Mouse (Mus musculus): ENCODE measurements around the gene Dnm3. TPM values are rescaled to one million over a fixed set of nuclear protein-coding genes. Genes with fewer than 3 reads are reported as not detected.

Dnm3 gene
- polyA plus RNA-seq, 1 experiment from 2014 or later: 8.0 TPM

DNA sequence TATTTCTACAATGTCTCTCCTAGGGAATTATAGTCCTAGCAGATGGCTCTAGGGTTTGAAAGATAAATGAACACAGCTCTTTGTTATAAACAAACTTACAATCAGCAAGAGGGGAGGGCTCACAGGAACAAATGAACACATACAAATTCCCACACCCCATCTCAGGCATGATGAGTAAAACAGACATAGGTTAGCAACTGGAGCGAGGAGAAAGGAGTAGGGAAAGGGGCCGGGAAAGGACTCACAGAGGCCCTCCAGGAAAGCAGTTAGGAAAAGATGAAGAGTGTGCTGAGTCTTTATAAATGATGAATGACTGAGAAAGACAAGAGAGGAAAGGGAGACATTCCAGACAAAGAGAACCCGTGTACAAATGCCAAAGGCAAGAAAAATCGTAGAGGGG, 175.4 kb downstream of the Dnm3 start:
- no peaks in the 10 kb centered on the region for H3K9me3 ChIP-seq
- no peaks in the 10 kb centered on the region for H3K36me3 ChIP-seq (replicated peaks)
- DNase-seq (ENCODE audit: low spot score): no peak
- 76% methylated on average over 4 of the region's 4 CpGs for WGBS
- H3K27ac ChIP-seq (replicated peaks): no peak overlapping the region; the same call in 1 of the 2 replicates
- H3K27me3 ChIP-seq (replicated peaks; ENCODE audit: low read depth, poor library complexity, severe bottlenecking): no peaks in the 10 kb centered on the region
- H3K4me3 ChIP-seq: no peak overlapping the region
- H3K4me1 ChIP-seq: peaks cover 13% of the 10 kb centered on the region

DNA sequence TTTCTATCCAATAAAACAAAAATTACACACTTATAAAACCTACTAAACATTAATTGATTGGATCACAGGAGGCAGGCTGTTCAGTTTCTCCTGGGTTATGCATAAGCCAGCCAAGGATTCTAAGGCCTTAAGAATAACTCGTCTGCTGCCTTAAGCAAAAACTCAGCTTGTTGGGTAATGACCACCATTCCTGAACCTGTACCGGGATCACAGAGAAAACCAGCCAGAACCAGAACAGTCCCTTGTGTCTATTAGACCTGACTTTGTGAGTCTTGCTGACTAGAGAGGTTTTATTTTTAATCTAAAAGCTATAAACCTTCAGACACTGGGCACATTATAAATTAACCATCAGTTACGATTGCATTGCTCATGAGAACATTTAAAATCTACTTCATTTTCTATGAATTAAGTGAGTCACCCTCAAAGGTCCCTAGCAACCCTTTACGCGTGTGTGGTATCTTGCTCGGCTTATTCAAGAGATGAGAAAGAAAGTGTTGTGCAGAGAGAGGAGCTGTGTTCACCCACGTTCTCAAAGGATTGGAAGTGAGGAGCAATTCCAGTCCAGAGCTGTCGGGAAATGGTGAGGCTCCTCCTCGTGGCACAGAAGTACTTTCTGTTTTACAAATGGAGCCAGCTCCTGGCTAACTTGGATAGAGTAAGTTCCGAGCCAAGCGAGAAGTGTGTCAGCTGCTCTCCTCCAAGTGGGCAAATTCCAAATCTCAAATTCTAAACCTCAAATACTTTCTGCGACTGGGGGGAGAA, 178.1 kb downstream of the Dnm3 start:
- no peaks in the 10 kb centered on the region for H3K27me3 ChIP-seq (replicated peaks; ENCODE audit: low read depth, poor library complexity, severe bottlenecking)
- no peak overlapping the region for H3K27ac ChIP-seq (replicated peaks)
- 87% methylated on average over 12 of the region's 12 CpGs for WGBS
- H3K9me3 ChIP-seq: no peaks in the 10 kb centered on the region
- no peaks in the 10 kb centered on the region for H3K4me1 ChIP-seq
- H3K36me3 ChIP-seq (replicated peaks): no peaks in the 10 kb centered on the region
- DNase-seq (ENCODE audit: low spot score): no peak
- H3K4me3 ChIP-seq: no peak overlapping the region

DNA sequence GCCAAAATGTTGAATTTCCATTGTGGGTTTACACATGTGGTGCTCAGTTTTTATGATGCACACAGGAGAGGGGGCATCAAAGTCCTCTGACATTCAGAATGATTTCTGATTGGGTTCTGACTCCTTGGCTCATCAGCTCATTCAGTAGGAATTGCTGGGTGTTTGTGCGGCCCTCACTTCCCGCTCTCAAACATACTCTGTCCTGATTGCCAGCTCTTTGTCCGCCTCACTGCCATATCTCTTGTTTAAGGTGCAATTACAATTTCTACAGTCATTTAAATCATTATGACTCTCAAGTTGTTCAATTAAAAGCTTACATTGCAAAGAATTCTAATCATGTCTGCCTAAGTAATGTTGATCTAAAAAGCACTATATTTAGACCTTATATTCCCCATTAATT, 179.3 kb downstream of the Dnm3 start:
- DNase-seq (ENCODE audit: low spot score): no peak
- H3K27ac ChIP-seq (replicated peaks): no peak overlapping the region
- WGBS: 92% methylated on average over 3 of the region's 3 CpGs
- no peaks in the 10 kb centered on the region for H3K4me1 ChIP-seq
- H3K27me3 ChIP-seq (replicated peaks; ENCODE audit: low read depth, poor library complexity, severe bottlenecking): no peaks in the 10 kb centered on the region
- H3K9me3 ChIP-seq: no peaks in the 10 kb centered on the region
- no peaks in the 10 kb centered on the region for H3K36me3 ChIP-seq (replicated peaks)
- no peak overlapping the region for H3K4me3 ChIP-seq

DNA sequence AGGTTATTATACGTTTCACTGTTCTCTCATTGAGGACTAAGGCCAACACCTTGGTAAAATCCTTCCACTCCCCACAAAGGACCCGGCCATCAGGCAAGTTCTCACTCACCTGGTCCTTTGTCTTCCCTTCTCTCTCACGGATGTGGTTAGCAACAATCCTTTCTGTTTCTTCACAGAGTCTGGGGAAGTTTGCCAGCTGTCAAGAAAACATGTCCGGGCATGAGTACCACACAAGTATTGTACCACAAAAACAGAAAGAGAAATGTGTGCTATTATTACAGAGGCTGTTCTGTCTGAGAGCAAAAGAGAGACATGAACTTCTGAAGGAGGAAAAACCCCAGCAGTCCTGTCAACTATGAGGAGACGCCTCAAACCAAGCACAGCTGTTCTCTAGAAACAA, 182.4 kb downstream of the Dnm3 start:
- no peak overlapping the region; the same call in 1 of the 2 replicates for H3K27ac ChIP-seq (replicated peaks)
- H3K27me3 ChIP-seq (replicated peaks; ENCODE audit: low read depth, poor library complexity, severe bottlenecking): no peaks in the 10 kb centered on the region
- H3K4me3 ChIP-seq: no peak overlapping the region
- no peaks in the 10 kb centered on the region for H3K4me1 ChIP-seq
- DNase-seq (ENCODE audit: low spot score): no peak
- no peaks in the 10 kb centered on the region for H3K9me3 ChIP-seq
- H3K36me3 ChIP-seq (replicated peaks): no peaks in the 10 kb centered on the region
- WGBS: 84% methylated on average over 5 of the region's 5 CpGs

DNA sequence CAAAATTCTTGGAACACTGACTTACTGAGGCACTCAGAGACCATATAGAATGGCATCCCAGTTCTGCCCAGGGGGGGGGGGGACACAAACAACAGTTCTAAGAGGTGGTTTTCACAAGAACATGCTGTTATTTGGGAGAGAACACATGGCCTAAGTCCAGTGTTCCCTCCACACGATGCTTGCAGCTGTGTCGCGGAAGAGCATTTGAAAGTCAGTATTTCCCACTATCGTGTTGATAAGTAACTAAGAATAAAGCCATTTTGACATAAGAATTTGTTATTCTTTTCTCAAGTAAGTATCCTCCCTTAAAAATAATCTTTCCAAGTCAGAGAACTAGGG, 183.3 kb downstream of the Dnm3 start:
- 90% methylated on average over 4 of the region's 4 CpGs for WGBS
- H3K27me3 ChIP-seq (replicated peaks; ENCODE audit: low read depth, poor library complexity, severe bottlenecking): no peaks in the 10 kb centered on the region
- no peak overlapping the region for H3K27ac ChIP-seq (replicated peaks)
- DNase-seq (ENCODE audit: low spot score): no peak
- H3K4me3 ChIP-seq: no peak overlapping the region
- H3K4me1 ChIP-seq: no peaks in the 10 kb centered on the region
- no peaks in the 10 kb centered on the region for H3K9me3 ChIP-seq
- no peaks in the 10 kb centered on the region for H3K36me3 ChIP-seq (replicated peaks)

DNA sequence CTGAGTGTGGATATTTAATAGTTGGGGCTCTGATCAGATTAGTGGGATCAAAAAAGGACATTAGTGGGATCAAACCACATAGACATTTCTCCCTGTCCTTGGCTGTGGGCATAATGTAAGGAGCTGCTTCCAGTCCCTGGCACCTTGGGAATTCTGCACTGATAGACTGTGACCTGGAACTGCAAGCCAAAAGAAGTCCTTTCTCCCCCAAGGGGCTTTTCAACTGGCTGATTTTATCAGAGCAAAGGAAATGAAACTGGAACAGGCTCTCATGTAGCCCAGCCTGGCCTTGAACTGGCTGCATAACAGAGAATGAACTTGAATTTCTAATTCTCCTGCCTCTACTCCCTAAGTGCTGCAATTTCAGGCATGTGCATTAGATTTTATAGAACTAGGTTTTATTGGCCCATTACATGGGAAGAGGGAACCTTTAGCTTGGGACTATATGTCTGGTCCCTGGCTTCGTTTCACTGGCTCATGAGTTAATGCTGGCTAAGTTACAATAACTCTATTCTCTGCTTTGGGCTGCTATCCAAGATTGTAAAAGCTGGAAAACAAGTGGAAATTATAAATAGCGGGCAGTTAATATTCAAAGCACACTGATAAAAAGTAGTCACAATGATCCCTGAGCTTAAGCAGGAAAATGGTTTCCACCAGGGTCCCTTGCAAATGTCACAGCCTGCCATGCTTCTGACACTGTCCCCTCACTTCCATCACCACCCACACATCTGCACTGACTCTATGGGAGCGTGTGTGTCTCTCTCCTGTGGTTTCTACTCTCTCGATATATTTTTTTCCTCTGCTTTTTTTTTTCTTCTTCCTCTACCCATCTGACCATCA, 183.9 kb downstream of the Dnm3 start:
- no peaks in the 10 kb centered on the region for H3K27me3 ChIP-seq (replicated peaks; ENCODE audit: low read depth, poor library complexity, severe bottlenecking)
- no peaks in the 10 kb centered on the region for H3K4me1 ChIP-seq
- no peak overlapping the region for H3K4me3 ChIP-seq
- no peaks in the 10 kb centered on the region for H3K36me3 ChIP-seq (replicated peaks)
- DNase-seq (ENCODE audit: low spot score): no peak
- H3K9me3 ChIP-seq: no peaks in the 10 kb centered on the region
- no peak overlapping the region for H3K27ac ChIP-seq (replicated peaks)
- WGBS: 86% methylated on average over 4 of the region's 4 CpGs

DNA sequence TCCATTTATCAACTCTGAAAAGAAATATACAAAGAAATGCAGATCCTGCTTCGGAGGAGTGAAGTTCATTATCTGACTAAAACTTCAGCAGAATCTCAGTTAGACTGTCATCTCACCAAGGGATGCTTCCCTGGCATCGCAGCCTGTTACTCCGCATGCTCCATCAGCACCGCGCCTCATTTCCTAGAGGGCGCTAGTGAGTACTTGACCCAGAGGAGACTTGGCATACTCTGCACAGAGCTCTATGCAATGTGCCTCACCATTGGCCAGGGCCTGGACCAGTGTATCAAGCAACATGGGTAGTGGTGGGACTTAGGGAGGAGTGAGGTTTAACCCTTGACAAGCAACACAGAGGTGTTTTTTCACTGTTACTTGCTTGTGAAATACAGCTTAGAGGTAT, 190.9 kb downstream of the Dnm3 start:
- peak; percentile 21 for DNase-seq (ENCODE audit: low spot score)
- WGBS: 49% methylated on average over 6 of the region's 6 CpGs
- H3K27ac ChIP-seq (replicated peaks): no peak overlapping the region

DNA sequence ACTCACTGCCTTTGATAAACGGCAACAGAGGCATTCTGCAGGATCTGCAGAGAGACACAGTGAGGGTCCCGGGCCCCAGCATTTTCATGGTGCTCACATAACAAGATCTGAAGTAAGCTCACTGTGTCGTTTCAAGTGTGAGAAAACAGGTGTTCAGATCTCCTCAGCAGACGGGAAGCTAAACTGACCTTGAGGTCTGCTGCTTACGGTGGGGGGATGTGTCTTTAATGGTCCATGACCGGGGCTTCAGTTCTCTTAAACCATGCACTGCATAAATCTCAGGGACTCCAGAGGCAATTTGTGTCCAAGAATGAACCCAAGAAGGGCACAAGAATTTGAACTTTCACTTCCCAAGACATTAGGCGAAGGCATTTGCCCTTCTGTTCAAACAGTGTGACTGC, 195.9 kb downstream of the Dnm3 start:
- DNase-seq (ENCODE audit: low spot score): peak; percentile 64
- H3K36me3 ChIP-seq (replicated peaks): no peaks in the 10 kb centered on the region
- H3K27ac ChIP-seq (replicated peaks): peak overlapping the region; percentile 73
- H3K4me1 ChIP-seq: peaks cover 23% of the 10 kb centered on the region
- no peaks in the 10 kb centered on the region for H3K27me3 ChIP-seq (replicated peaks; ENCODE audit: low read depth, poor library complexity, severe bottlenecking)
- WGBS: 19% methylated on average over 7 of the region's 7 CpGs
- no peak overlapping the region for H3K4me3 ChIP-seq
- H3K9me3 ChIP-seq: no peaks in the 10 kb centered on the region

More for the DNA sequence above, 190.9 kb downstream of the Dnm3 start:
- no peak overlapping the region for H3K4me3 ChIP-seq
- H3K27me3 ChIP-seq (replicated peaks; ENCODE audit: low read depth, poor library complexity, severe bottlenecking): no peaks in the 10 kb centered on the region
- no peaks in the 10 kb centered on the region for H3K36me3 ChIP-seq (replicated peaks)
- no peaks in the 10 kb centered on the region for H3K9me3 ChIP-seq
- peaks cover 9% of the 10 kb centered on the region for H3K4me1 ChIP-seq

DNA sequence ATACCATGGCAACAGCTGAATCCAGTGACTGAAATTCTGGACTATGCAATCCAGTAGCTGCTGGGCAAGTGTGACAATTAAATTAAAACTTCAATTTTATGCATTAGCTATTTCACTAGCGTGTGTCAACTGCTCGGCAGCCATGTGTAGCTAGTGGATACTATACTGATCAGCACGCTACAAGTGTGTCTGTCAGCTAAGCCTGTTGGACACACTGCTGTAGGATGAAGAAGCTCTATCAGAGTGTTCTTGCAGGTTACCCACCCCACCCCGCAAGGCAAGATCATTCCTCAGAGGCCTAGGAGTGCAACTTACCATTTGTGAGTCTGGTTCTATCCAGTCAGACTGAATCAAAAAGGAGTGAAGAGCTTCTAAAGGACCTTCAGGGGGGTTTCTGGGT, 197.8 kb downstream of the Dnm3 start:
- Histone ChIP-seq H3K4me1 (peaks cover 28% of the 10 kb centered on the region), H3K4me3 (no peak overlapping the region)
- DNase-seq (ENCODE audit: low spot score): no peak

DNA sequence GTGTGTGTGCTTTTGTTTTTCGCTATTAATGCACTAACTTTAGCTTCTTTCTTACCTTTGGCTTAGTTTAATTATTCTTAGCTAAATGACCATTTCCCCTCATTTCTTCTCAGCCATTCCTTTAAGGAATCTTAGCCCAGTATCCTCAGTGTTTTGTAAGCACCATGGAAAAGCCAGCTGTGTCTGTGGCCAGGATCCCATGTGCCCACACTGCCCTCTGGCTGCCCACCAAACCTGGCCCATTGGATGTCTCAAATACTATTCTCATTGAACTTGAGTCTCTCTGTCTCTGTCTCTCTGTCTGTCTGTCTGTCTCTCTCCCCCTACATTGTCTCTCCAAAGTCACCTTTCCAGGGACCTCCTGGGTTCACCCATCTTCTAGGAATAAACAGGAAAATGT, 201.8 kb downstream of the Dnm3 start:
- 0 out of 2 replicates have a peak overlapping the region, but pooled peaks have one; percentile 16 for H3K27ac ChIP-seq (replicated peaks)
- peaks cover 18% of the 10 kb centered on the region; the same call in 1 of the 2 replicates for H3K4me1 ChIP-seq
- no peak overlapping the region for H3K4me3 ChIP-seq
- no peak for DNase-seq (ENCODE audit: low spot score)
- H3K36me3 ChIP-seq (replicated peaks): no peaks in the 10 kb centered on the region
- no peaks in the 10 kb centered on the region for H3K27me3 ChIP-seq (replicated peaks; ENCODE audit: low read depth, poor library complexity, severe bottlenecking)
- 83% methylated on average over 1 of the region's 1 CpGs for WGBS
- H3K9me3 ChIP-seq: no peaks in the 10 kb centered on the region

More for the DNA sequence above, 197.8 kb downstream of the Dnm3 start:
- WGBS: 89% methylated on average over 4 of the region's 4 CpGs
- Histone ChIP-seq H3K27me3 (replicated peaks; ENCODE audit: low read depth, poor library complexity, severe bottlenecking) (no peaks in the 10 kb centered on the region), H3K9me3 (no peaks in the 10 kb centered on the region), H3K27ac (replicated peaks) (no peak overlapping the region), H3K36me3 (replicated peaks) (no peaks in the 10 kb centered on the region)

DNA sequence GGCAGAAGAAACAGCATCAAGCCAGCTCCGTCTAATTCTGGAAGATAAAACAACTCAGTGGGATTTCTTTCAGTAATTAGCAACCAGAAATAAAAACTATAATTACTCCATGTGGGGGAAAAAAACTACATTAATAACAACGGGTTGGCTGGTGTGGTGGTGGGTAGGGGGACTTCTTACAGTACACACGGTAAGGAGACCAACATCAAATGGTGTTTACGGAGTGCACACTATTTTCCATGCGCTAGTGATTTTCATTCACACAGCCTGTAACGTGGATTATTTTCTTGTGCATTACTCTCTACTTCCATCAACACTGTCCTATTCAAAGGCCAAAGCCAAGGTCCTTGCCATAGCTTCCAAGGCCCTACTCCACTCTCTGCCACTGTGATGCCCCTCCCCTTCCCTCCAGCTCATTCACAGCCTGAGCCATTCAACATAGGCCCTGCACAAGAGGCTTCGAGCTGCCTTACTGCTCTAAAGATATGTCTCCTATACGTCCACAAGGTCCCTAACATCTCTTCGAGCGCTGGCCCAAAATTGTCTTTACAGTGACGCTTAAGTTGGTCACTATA, 203.1 kb downstream of the Dnm3 start:
- Histone ChIP-seq H3K27ac (replicated peaks) (no peak overlapping the region), H3K36me3 (replicated peaks) (no peaks in the 10 kb centered on the region), H3K4me1 (peaks cover 18% of the 10 kb centered on the region; the same call in 1 of the 2 replicates), H3K27me3 (replicated peaks; ENCODE audit: low read depth, poor library complexity, severe bottlenecking) (no peaks in the 10 kb centered on the region), H3K9me3 (no peaks in the 10 kb centered on the region), H3K4me3 (no peak overlapping the region)
- DNase-seq (ENCODE audit: low spot score): no peak
- 91% methylated on average over 11 of the region's 11 CpGs for WGBS

DNA sequence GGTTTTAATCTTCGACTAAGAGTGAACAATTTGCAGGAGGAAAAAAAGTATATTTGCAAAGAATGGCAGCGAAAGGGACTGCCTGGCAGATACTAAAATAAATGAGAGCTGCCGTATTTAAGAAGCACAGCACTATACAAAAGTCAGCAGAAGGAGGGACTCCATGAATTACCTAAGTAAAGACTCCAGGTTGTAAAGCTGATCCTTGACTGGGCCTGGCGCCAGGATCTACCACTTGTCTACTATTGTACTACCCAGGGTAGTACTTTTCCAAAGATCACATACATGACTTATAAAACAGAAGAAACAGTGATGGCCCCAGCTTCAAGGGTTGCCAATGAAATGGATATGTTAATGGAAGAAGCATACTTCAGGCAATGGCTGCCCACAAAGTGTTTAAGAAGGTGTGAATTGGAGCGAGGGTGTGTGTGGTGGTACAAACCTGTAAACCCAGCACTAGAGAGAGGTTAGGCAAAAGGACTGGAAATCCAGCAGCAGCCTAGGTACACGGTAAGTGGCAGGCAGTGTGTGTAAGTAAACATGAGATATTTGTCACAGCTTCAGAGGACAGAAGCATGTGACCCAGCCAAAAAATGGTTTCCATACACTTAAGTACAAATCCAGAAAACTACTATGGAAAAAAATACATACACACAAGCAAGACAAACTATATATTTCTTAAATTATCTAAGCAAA, 220.8 kb downstream of the Dnm3 start:
- H3K27ac ChIP-seq (replicated peaks): no peak overlapping the region

More for the DNA sequence above, 220.8 kb downstream of the Dnm3 start:
- WGBS: 87% methylated on average over 6 of the region's 6 CpGs
- Histone ChIP-seq H3K4me3 (no peak overlapping the region), H3K4me1 (peaks cover 37% of the 10 kb centered on the region), H3K36me3 (replicated peaks) (no peaks in the 10 kb centered on the region), H3K9me3 (no peaks in the 10 kb centered on the region), H3K27me3 (replicated peaks; ENCODE audit: low read depth, poor library complexity, severe bottlenecking) (no peaks in the 10 kb centered on the region)
- no peak for DNase-seq (ENCODE audit: low spot score)

Data from embryonic facial prominence, embryonic 10.5 days (tissue).